Mouse (Mus musculus) CD4-positive helper T cell, adult 2 months (primary cell): Measurements from ENCODE around the gene Serinc4.
"Not testable (repeated sequence)": the region's sequence is repeated elsewhere in the genome, so short reads cannot be mapped to it uniquely, and the experiment has no call there.

Source experiments
- DNase-seq: peaks from one replicate; pipeline ENCODE4 v3.0.0-alpha.2; 2012; ENCODE audit warnings: low read depth, missing footprints, low spot score

Serinc4 gene

DNA sequence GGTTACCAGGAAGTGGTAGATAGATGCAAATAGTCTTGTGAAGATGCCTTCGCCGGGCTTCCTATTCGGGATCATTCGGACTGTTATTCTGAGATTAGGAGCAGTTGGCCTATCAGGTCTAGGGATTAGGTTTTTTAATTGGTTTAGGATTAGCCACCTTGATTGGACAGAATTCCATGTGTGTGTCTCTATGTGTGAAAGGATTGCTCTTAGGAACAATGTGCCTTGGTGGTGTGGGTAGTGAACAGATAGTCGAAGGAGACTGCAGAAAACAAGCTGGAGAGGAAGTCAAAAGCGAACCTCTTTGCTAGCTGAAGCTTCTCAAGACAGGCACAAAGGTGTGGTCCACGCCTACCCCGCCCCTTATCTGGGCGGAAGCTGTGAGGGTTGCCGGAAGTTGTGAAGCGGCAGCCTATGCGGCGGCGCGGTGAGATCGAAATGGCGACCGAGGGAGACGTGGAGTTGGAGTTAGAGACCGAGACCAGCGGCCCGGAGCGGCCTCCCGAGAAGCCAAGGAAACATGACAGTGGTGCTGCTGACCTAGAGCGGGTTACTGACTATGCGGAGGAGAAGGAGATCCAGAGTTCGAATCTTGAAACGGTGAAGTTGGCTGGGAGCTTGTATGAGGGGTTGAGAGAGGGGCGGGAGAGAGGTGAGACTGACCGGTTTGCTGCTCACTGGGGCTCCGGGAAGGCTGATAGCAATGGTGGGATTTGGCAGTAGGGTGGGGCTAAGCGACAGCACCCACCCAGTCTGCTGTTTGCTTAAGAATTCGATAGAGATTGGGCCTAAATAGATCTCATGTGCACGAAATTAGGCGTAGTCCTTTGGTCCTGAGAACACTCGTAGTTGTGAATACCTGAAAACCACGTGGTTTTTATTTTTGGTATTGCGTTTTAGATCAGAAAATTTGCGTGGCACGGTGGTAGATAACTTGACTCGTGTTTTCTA lies at the start of gene Serinc4:
Serinc4 (minus strand) TSS at position 90 of the 951 bp plus-strand sequence.
- peak; percentile 93 for DNase-seq

DNA sequence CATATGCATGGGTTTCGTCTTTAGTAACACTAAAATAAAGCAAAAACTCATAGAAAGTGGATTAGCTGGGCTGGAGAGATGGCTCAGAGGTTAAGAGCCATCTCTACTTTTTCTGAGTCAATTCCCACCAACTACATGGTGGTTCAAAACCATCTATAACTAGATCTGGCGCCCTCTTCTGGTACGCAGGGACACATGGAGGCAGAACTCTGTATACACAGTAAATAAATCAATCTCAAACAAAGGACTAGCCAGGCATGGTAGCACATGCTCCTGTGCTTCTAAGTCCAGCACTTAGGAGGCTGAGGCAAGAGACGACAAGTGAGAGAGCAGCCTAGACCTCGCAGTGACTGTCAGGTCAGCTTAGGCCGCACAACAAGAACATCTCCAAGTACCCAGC lies 45.0 kb upstream of the Serinc4 start:
- DNase-seq: not testable (repeated sequence)

DNA sequence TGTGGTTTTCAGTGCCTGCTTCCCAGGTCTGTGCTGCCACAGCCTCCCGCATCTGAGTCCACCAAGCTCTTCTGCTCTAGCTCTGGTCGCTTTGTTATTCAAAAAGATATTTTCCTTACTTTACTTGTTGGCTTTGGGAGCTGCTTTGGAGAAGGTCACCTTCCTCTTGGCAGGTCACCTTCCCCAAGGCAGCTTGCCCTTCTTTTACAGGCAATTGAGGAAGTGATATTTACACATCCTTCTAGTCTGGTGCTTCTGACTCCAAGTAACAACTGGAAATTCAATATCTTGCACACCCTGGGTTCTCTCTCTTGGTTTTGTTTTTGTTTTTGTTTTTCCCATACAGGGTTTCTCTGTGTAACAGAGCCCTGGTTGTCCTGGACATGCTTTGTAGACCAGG lies 27.8 kb upstream of the Serinc4 start:
- DNase-seq: not testable (repeated sequence)

DNA sequence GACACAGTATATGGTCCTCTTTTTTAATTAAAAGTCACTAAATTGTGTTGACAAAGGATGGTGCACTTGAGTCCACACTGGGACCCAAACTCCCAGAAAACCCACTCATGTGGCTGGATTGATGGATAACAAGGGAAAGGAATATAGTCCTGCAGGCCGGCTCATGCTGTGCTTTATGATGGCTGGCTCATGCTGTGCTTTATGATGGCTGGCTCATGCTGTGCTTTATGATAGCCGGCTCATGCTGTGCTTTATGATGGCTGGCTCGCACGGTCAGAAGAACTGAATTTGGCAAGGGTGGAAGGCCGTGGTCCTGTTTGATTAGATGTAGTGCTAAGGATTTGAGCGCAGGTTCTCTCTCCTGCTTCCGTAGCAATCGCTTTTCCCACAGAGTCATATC lies 27.0 kb upstream of the Serinc4 start:
- DNase-seq: no peak

DNA sequence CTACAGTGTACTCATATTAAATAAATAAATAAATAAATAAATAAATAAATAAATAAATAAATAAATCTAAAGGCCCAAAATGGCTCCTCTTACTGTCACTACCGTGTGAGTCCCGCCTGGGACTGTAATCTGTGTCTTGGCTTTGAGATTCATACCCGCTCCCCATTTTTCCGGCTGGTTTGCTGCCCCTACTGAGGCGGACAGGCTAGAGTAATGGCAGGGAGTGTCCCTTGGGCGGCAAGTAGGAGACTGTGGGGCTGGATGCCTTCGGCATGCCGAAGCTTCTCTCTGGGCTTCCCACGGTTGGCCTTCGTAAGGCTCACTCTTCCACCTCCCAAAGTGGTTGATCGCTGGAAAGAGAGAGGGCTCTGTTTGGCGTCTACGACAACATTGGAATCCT lies 24.3 kb upstream of the Serinc4 start:
- DNase-seq: not testable (repeated sequence)

DNA sequence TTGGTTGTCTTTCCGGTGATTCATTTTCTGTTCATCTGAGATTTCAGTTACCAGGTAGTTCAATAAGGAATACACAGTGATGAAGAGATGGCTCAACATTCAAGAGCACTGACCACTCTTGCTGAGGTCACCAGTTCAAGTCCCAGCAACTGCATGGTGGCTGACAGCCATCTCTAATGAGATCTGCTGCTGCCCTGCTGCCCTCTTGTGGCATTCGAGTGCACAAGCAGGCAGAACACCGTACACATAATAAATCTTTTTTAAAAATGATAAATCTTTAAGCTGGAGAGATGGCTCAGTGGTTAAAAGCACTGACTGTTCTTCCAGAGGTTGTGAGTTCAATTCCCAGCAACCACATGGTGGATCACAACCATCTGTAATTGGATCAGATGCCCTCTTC lies 23.9 kb upstream of the Serinc4 start:
- DNase-seq: peak; percentile 56

DNA sequence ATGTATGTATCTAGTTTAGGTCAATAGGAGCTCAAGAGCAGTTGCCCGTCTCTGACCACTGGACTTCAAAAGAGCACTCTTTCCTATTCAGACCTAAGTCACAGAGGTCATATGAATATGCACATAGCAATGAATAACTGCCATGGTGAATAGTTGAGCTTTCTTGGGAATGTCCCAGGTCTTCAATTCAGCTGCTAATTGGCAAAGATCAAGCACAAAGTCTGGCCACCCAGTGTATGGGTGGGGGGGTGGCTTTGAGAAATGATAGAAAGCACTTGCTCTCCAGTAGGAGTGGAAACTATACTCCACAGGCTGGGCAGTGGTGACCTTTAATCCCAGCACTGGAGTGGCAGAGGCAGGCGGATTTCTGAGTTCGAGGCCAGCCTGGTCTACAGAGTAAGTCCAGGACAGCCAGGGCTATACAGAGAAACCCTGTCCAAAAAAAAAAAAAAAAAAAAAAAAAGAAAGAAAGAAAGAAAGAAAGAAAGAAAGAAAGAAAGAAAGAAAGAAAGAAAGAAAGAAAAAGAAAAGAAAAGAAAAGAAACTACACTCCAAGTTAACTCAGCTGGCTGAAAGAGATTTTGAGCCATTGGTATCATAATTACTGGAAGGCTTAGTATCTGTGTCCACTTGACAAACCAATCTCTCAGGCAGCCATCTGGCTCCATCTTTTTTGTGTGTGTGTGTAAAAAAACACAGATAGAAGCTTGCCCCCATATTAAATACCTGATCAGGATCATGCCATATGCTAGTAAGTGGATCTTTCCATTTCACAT lies 21.1 kb upstream of the Serinc4 start:
- no peak for DNase-seq

DNA sequence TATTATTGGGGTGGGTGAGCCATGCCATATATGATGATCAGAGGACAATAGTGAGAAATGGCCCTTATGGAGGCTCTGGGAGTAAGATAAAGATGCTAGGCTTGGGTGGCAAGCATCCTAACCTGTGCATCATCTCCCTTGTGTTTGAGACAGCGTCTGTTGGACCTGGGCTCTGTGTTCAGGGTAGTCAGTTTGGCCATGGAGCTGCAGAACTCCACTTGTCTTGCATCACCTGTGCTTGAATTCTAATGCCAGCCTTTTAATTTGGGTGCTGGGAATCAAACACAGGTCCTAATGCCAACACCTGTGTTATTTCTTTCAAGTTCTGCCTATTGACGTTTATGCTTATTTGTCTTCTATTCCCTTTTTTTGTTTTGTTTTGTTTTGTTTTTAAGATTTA lies 18.7 kb upstream of the Serinc4 start:
- DNase-seq: not testable (repeated sequence)

DNA sequence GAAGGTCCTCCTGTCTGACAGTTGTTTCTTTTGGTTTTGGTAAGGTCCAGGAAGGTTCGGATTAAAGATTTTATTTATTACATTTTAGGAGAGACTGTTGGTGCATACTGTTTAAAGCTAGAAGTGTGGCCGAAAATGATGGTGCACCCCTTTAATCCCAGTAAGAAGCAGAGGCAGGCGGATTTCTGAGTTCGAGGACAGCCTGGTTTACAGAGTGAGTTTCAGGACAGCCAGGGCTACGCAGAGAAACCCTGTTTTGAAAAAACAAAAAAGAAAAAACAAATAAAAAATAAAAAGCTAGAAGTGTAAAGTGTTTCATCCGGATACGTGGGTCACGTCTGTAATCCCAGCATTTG lies 17.6 kb upstream of the Serinc4 start:
- DNase-seq: no peak

DNA sequence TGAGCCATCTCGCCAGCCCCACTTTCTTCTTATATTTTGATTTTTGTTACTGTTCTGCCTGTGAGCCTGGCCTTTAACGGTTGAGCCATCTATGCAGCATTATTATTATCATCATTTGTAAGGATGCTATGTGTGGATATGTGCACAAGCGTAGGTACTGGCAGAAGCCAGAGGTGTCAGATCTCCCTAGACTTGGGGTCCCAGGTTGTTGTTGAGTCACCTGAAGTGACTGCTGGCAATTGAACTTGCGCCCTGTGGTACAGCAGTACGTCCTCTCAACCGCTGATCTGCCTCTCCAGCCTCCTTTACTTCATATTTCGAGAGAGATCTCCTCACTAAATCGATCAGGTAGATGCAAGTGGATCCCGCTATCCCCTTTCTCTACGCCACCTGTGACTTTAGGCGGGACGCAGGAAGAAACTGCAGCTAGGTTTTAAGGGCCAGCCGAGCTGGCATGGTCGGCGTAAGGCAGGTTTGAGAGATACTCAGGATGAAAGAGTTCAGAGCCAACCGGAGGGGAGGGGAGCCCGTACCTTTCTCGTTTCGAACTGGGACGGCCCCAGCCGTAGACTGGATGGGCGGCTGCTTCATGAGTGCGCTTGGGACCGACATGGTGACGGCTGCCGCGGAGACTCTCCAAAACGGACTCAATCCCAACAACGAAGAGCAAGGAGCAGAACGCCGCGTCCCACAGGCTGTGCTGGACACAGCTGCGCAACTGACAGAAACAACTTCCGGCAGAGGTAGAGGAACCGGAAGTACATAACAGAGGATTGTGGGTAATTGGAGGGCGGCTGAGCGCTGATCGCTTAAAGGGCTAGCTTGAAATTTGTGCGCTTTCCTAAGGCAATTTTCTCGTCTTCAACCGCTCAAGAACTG lies 17.0 kb upstream of the Serinc4 start, which contains the start of gene Mfap1b:
Mfap1b (minus strand) TSS at position 767 of the 879 bp plus-strand sequence.
- peak; percentile 89 for DNase-seq

DNA sequence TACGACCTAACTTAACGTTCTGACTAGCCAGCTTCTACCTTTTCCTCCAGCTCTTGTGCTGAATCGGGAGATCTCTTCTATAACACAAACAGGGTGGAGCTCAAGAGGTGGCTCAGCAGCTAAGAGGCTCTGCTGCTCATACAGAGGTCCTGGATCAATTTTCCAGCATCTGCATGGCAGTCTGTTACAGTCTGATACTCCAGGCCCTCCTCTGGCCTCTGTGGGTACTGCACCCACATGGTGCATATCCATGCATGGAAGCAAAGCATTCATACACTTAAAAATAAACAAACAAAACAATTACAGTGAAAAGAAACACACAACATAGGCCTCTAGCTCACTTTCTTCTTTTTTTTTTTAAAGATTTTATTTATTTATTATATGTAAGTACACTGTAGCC lies 16.2 kb upstream of the Serinc4 start:
- DNase-seq: not testable (repeated sequence)

DNA sequence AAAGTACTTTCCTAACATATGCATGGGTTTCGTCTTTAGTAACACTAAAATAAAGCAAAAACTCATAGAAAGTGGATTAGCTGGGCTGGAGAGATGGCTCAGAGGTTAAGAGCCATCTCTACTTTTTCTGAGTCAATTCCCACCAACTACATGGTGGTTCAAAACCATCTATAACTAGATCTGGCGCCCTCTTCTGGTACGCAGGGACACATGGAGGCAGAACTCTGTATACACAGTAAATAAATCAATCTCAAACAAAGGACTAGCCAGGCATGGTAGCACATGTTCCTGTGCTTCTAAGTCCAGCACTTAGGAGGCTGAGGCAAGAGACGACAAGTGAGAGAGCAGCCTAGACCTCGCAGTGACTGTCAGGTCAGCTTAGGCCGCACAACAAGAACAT lies 12.4 kb upstream of the Serinc4 start:
- not testable (repeated sequence) for DNase-seq

DNA sequence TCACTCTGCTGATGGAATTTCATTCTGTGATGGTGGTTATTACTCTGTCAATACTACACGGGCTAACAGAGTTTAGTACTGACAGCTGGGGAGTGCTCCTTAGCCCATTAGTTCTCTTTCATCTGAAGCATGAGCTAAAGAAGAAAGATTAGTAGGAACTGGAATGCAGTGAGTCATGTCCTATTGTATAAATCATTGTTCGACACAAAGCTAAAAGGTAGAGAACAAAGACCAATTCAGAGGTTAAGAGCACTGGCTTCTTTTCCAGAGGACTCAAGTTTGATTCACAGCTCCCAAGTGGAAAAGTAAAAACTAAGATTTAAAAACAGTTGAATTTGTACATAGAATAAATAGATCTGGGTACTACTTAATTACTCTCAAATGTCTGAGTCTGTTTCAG lies 3.5 kb upstream of the Serinc4 start:
- DNase-seq: no peak

DNA sequence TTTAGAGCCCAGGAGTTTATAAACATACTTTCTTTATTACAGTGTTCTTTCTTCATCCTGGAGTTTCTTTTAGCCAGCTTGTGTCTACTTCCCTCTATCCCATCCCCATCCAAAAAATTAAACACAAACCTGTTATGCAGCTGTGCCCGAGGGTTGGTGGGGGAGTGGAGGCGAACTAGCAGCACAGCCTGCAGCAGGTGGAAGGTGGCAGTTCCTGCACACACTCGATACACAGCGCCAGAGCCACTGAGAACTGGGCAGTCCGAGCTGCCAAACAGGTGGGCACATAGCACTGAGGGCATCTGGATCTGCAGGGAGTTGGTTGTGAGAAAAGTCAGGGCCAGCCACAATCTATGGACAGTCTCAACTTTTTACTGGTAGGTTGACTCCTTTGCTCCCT lies 1.0 kb downstream of the Serinc4 start:
- DNase-seq: no peak

DNA sequence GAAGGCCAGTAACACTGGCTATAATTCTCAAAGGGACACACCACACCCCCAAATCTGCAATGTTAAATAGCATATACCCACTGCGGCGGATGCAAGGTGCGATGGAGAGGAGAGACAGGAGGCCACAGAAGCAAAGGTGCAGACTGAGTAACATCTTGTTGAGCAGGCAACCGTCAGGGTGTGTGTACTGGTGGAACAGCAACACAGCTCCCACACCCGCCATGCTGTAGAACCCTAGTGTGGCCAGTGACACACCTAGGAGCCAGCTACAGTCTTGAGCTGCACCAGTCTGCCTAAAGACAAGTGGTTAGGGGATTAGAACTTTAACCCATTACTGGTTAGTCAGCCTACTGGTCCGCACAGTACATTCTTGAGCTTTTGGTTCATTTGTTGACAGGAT lies 2.7 kb downstream of the Serinc4 start:
- no peak for DNase-seq

DNA sequence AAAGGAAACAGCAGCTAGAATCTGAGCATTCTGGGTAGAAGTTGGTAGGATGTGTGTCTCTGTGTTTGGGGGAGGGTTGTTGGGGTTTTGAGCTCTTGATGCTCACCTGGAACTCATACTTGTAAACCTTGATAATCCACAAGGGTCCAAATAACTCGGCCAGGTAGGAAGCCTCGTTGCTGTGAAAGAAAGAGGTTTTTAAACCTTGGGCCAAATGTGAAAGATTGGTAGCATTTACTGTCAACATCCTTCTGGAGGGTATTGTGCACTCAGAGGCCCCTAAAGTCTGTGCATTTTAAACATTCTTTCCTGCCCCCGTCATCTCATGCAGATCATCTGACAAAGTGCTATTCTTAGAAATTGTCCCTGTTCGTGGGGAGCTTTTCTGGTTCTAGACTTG lies 3.6 kb downstream of the Serinc4 start, which contains the start of gene Hypk:
Hypk (plus strand) TSS at position 301 of the 400 bp plus-strand sequence.
- no peak for DNase-seq

DNA sequence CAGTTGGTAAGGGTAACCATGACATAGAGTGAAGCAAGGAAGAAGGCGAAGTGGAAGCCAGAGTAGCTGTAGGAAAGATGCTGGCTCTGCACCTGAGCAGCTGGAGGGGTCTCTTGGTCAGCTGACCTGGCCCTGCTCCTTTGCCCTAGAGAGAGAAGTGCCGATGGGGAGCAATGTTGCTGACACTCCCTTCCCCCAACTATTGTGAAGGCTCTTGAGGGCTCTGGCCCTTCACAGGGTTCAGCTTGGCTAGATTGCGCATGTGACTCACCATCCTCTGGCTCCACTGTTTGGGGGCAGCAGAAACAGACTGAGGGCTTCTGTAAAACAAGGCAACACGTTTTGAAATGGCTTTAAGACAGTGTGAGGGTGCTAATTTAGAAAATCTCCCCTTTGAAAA lies 4.2 kb downstream of the Serinc4 start:
- no peak for DNase-seq

DNA sequence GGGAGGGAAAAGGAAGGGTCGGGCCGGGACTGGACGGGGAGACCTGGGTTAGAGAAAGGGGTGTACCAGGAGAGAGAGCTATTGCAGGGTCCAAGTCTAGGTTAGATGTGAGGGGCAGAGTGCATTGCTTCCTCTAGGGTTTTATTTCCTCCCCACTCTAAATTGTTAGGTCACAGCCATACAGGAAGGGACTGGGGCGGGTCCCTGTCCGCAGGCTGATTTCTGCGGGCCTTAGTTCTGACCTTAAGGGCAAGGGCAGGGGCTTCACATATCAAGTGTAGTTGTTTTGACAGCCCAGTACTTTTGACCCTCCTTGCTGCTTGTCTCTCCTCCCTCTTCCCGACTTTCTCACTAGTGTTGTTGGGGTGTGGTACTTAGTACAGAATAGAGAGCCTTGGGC lies 6.5 kb downstream of the Serinc4 start:
- peak; percentile 33 for DNase-seq

DNA sequence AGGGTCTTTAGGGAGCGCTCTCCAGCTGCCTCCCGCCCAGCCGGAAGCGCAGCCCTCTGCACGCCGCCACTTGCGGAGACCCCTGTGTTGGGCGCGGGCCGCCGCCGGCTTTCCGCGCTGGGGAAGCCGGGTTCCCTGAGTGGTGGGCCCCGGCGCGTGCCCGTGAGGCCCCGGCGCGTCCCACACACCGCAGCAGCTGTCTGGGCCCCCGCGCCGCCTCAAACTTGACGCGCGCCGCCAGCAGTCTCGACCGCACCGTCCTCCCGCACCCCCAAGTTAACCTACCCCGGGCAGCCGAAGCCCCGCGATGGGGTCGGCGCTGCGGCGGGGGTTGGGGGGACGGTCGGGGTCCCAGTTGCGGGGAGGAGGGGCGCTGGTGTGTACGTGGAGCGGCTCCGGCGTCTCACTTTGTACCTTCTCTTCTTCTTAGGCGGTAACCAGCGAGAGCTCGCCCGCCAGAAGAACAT lies 7.0 kb downstream of the Serinc4 start:
- no peak for DNase-seq

DNA sequence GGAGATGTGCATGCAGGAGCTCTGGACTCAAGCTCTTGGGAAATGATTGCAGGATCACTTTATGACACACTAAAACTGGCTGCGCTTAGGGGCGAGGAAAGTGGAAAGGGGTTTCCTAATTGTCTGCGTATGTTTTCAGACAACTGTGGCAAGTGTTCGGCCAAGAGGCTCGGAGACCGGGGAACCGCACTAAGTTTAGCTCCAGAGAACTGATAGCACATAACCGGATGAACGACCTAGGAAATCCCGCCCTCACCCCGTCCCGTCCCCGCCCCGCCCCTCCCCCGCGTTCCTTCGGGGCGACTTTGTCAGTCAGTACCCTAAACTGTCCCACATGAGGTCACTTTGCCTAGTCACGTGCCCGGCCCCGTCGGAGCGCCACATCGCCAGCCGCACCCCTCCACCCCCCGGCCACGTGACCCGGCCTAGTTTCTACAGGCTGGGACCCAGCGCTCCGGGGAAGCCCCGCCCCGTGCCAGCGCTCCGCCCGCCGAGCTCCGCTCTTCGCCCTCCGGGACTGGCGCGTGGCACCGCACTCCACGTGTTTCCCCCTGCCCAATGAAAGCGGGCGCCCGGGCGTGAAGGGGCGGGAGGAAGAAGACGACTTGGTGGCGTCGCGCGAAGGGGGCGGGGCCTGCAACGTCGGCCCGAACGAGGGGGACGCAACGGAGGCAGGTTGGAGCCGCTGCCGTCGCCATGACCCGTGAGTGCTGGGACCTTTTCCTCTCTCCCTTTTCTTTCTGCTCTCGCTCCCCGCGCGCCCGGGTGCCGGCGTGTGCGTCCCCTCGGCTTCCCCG lies 7.6 kb downstream of the Serinc4 start, which contains the start of gene Serf2:
Serf2 (plus strand) TSS at position 457 of the 797 bp plus-strand sequence.
- peak; percentile 100 for DNase-seq
